Mouse (Mus musculus) midbrain, embryonic 14.5 days (tissue): Measurements from ENCODE around the gene Dennd1b. TPM values are rescaled to one million over a fixed set of nuclear protein-coding genes. Genes with fewer than 3 reads are reported as not detected.

Experiments
- ATAC-seq: fragments of 200-750 bp; cut with Nextera tagmentation; 2 replicates; pipeline ENCODE4 v1.8.0; 2017; ENCODE audit warnings: moderate number of reproducible peaks, moderate library complexity; ENCODE audit not compliant: low FRiP score, low TSS enrichment
- DNase-seq: peaks from one replicate; pipeline ENCODE4 v3.0.0-alpha.2; 2015
- H3K27ac ChIP-seq: fragments of 300-500 bp; sonication (generic); replicated peaks from 2 replicates; pipeline ENCODE4 v1.5.1; 2014; ENCODE audit warnings: mild to moderate bottlenecking, low read depth, low read length, moderate library complexity
- H3K27me3 ChIP-seq: fragments of 300-500 bp; sonication (generic); 2 replicates; pipeline ENCODE4 v1.6.1; 2014; ENCODE audit warnings: low read length, control low read depth, mixed read lengths; ENCODE audit not compliant: control insufficient read depth, insufficient read depth
- H3K36me3 ChIP-seq: fragments of 300-500 bp; sonication (generic); 2 replicates; pipeline ENCODE4 v1.6.1; 2014; ENCODE audit warnings: low read length, control low read depth; ENCODE audit not compliant: control insufficient read depth, insufficient read depth
- H3K4me1 ChIP-seq: fragments of 300-500 bp; sonication (generic); 2 replicates; pipeline ENCODE4 v1.6.1; 2014; ENCODE audit warnings: mild to moderate bottlenecking, antibody characterized with exemption, low read length, control low read depth; ENCODE audit not compliant: control insufficient read depth, insufficient read depth
- H3K4me2 ChIP-seq: fragments of 300-500 bp; sonication (generic); 2 replicates; pipeline ENCODE4 v1.6.1; 2014; ENCODE audit warnings: mild to moderate bottlenecking, low read length, moderate library complexity
- H3K4me3 ChIP-seq: fragments of 300-500 bp; sonication (generic); replicated peaks from 2 replicates; pipeline ENCODE4 v1.5.1; 2014; ENCODE audit warnings: low read depth, low read length
- H3K9ac ChIP-seq: fragments of 300-500 bp; sonication (generic); replicated peaks from 2 replicates; pipeline ENCODE4 v1.6.1; 2014; ENCODE audit warnings: mild to moderate bottlenecking, low read length, moderate library complexity
- H3K9me3 ChIP-seq: fragments of 300-500 bp; sonication (generic); 2 replicates; pipeline ENCODE4 v1.6.1; 2016; ENCODE audit warnings: low read length, control low read depth, mixed read lengths; ENCODE audit not compliant: control insufficient read depth
- WGBS: fragments of 180-500 bp; shearing (Covaris S2); extraction: QIAGEN DNeasy Blood & Tissue Kit; methylation state at CpG from one replicate; pipeline ENCODE4 v1.1.7; 2014; 5-methylcytosine and 5-hydroxymethylcytosine counted together
- polyA plus RNA-seq: library from polyadenylated mRNA; unstranded; fragments of >200 nt; fragmentation: Nextera tagmentation; extraction: Ambion mirVana; gene quantifications from 2 replicates; pipeline ENCODE4 v1.2.1, GENCODE M21; 2014

Gene Dennd1b
- polyA plus RNA-seq, 1 experiment from 2014 or later: 15.0 TPM

DNA sequence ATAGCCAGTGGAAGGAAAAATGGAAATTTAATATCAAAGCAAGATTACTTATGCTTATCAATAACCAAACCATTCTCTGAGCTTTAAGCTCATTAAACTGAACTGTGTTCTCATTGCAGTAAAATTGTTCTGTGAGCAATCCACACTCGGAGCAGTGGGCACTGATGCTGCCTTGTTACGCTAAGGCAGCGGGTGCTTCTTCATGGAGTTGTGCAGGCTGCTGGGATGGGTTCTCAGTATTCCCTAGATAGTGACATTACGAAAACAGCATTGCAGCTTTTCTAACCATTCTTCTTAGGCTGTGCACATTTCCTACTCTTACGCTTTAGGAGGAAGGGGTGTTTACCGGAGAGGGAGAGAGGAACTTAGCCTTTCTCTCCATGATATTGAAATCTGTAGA lies 128.5 kb downstream of the Dennd1b start:
- ATAC-seq: no peak
- Histone ChIP-seq H3K9ac (no peak overlapping the region), H3K27ac (no peak overlapping the region), H3K4me3 (no peak overlapping the region), H3K4me2 (no peak overlapping the region), H3K36me3 (no peaks in the 10 kb centered on the region), H3K27me3 (no peaks in the 10 kb centered on the region), H3K9me3 (no peaks in the 10 kb centered on the region), H3K4me1 (no peaks in the 10 kb centered on the region)
- DNase-seq: peak; percentile 29
- 76% methylated on average over 6 of the region's 6 CpGs for WGBS

- Histone ChIP-seq H3K4me1 (no peaks in the 10 kb centered on the region), H3K4me3 (no peak overlapping the region), H3K36me3 (no peaks in the 10 kb centered on the region), H3K4me2 (no peak overlapping the region), H3K9me3 (no peaks in the 10 kb centered on the region), H3K9ac (no peak overlapping the region), H3K27me3 (no peaks in the 10 kb centered on the region), H3K27ac (no peak overlapping the region)
- 72% methylated on average over 10 of the region's 10 CpGs for WGBS
- DNase-seq: no peak
- no peak for ATAC-seq
Measured at GRCm38 (mm10) chr1:139092144-139092543, 128.9 kb downstream of the Dennd1b start.

GRCm38 (mm10) chr1:139092722-139093121 lies 129.5 kb downstream of the Dennd1b start:
- DNase-seq: no peak
- no peaks in the 10 kb centered on the region for H3K4me1 ChIP-seq
- 0 out of 2 replicates have a peak overlapping the region, but pooled peaks have one; percentile 6 for H3K27ac ChIP-seq
- 77% methylated on average over 4 of the region's 4 CpGs for WGBS
- no peak for ATAC-seq
- no peaks in the 10 kb centered on the region for H3K36me3 ChIP-seq
- H3K4me2 ChIP-seq: no peak overlapping the region
- H3K9ac ChIP-seq: no peak overlapping the region
- H3K27me3 ChIP-seq: no peaks in the 10 kb centered on the region
- no peaks in the 10 kb centered on the region for H3K9me3 ChIP-seq
- H3K4me3 ChIP-seq: no peak overlapping the region

DNA sequence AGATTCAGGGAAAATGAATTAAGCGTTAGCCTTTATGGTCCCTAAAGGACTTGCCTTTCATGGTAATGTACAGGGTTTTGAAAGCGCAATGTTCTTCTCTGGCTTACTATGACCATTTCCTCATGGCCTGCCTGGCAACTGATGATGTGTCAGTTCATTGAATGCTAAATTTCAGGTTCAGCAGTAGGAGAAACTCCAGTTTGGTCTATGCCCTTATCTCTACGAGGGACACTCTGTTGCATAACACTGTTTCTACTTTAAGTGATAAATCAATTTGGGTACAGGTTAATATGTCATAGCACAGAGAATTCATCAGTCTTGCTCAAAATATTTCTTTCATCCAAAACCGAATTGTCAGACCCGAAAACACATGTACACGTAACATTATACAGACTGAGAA lies 133.1 kb downstream of the Dennd1b start:
- H3K4me2 ChIP-seq: no peak overlapping the region
- no peaks in the 10 kb centered on the region for H3K27me3 ChIP-seq
- no peak for ATAC-seq
- H3K4me3 ChIP-seq: no peak overlapping the region
- no peaks in the 10 kb centered on the region for H3K4me1 ChIP-seq
- H3K9me3 ChIP-seq: no peaks in the 10 kb centered on the region
- no peak overlapping the region for H3K9ac ChIP-seq
- WGBS: 93% methylated on average over 6 of the region's 6 CpGs
- H3K36me3 ChIP-seq: no peaks in the 10 kb centered on the region
- H3K27ac ChIP-seq: no peak overlapping the region
- DNase-seq: no peak

DNA sequence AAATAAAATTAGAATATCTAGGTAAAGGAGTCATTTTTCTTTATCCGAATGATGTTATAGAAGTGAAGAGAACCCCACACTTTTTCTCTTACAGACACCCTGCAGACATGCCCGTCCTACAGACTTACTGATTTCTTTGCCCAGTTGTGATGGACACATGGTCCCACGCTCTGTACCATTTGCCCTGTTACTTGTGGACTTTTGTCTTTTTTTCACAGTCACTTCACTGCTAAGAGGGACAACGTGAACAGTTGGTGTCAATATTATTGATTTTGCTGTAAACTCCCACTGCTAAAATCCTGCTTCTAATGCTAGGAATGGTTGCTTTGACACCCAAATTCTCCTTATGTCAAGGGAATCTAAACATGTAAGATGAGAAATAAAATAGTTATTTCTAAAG lies 134.9 kb downstream of the Dennd1b start:
- 91% methylated on average over 4 of the region's 4 CpGs for WGBS
- Histone ChIP-seq H3K4me1 (no peaks in the 10 kb centered on the region), H3K27ac (no peak overlapping the region), H3K9ac (no peak overlapping the region), H3K27me3 (no peaks in the 10 kb centered on the region), H3K4me2 (no peak overlapping the region), H3K36me3 (peaks cover 4% of the 10 kb centered on the region; the same call in 1 of the 2 replicates), H3K4me3 (no peak overlapping the region), H3K9me3 (no peaks in the 10 kb centered on the region)
- DNase-seq: no peak
- ATAC-seq: no peak

DNA sequence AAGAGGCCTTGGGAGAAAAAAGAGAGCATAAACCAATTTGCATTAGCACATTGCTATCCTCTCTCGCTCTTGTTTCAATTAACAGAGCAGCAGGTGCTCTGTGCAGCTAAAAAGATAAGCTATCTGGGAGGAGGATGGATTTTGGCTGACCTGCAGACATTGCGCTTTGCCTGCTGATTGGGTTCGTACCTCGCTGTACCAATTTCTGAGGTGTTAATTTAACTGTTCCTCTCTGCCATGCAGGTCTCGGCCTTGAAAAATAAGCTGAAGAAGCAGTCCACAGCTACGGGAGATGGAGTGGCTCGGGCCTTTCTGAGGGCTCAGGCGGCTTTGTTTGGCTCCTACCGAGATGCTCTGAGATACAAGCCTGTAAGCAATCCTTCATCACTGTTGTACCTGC lies 138.5 kb downstream of the Dennd1b start:
- Histone ChIP-seq H3K4me3 (no peak overlapping the region), H3K36me3 (peaks cover 16% of the 10 kb centered on the region), H3K4me1 (no peaks in the 10 kb centered on the region), H3K9ac (no peak overlapping the region), H3K9me3 (no peaks in the 10 kb centered on the region), H3K27ac (0 out of 2 replicates have a peak overlapping the region, but pooled peaks have one; percentile 55), H3K27me3 (no peaks in the 10 kb centered on the region), H3K4me2 (no peak overlapping the region)
- DNase-seq (peak; percentile 24), ATAC-seq (no peak; the same call in 1 of the 2 replicates)
- 69% methylated on average over 9 of the region's 9 CpGs for WGBS

GRCm38 (mm10) chr1:139108251-139108650 lies 145.0 kb downstream of the Dennd1b start:
- H3K9ac ChIP-seq: no peak overlapping the region
- no peak overlapping the region for H3K27ac ChIP-seq
- 97% methylated on average over 2 of the region's 2 CpGs for WGBS
- no peaks in the 10 kb centered on the region for H3K4me1 ChIP-seq
- H3K9me3 ChIP-seq: no peaks in the 10 kb centered on the region
- no peak overlapping the region for H3K4me3 ChIP-seq
- ATAC-seq (no peak), DNase-seq (no peak)
- H3K27me3 ChIP-seq: no peaks in the 10 kb centered on the region
- no peak overlapping the region for H3K4me2 ChIP-seq
- H3K36me3 ChIP-seq: peaks cover 13% of the 10 kb centered on the region

DNA sequence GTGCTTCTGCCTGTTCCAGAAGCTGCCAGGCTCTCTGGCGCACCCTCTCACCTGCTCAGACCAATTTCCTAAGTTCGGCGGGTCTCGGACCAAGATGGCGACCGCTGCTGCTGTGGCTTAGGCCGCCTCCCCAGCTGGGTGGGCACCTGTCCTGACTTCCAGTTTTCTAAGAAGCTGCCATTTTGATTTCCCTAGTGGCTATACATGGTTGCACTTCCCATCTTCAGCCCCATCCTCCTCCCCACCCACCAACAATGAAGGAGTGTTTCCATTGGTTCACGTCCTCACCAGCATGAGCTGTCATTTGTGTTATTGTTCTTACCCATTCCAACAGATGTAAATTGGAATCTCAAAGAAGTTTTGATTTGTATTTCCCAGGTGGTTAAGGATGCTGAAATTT lies 159.4 kb downstream of the Dennd1b start:
- no peak overlapping the region for H3K4me2 ChIP-seq
- DNase-seq (no peak), ATAC-seq (no peak)
- WGBS: 99% methylated on average over 8 of the region's 8 CpGs
- H3K9ac ChIP-seq: no peak overlapping the region
- no peak overlapping the region for H3K27ac ChIP-seq
- no peaks in the 10 kb centered on the region for H3K27me3 ChIP-seq
- no peak overlapping the region for H3K4me3 ChIP-seq
- no peaks in the 10 kb centered on the region for H3K36me3 ChIP-seq
- no peaks in the 10 kb centered on the region for H3K4me1 ChIP-seq
- H3K9me3 ChIP-seq: no peaks in the 10 kb centered on the region

- Histone ChIP-seq H3K4me3 (no peak overlapping the region), H3K36me3 (peaks cover 7% of the 10 kb centered on the region), H3K4me2 (no peak overlapping the region), H3K27me3 (no peaks in the 10 kb centered on the region), H3K4me1 (peaks cover 4% of the 10 kb centered on the region; the same call in 1 of the 2 replicates), H3K27ac (no peak overlapping the region), H3K9ac (no peak overlapping the region), H3K9me3 (no peaks in the 10 kb centered on the region)
- WGBS: 46% methylated on average over 1 of the region's 1 CpGs
- DNase-seq: no peak
- no peak for ATAC-seq
Measured at GRCm38 (mm10) chr1:139139644-139140043, 176.4 kb downstream of the Dennd1b start.
